Mouse (Mus musculus) testis, adult 2 months (tissue): Measurements from ENCODE around the gene Pde8b.

Source experiments
- CTCF ChIP-seq: fragments of 200-500 bp; IDR thresholded peaks from 2 replicates; pipeline ENCODE4 v1.5.1; 2012; ENCODE audit warnings: low read depth, mild to moderate bottlenecking, inconsistent platforms, low read length, moderate library complexity; ENCODE audit not compliant: control insufficient read depth, insufficient read depth, insufficient replicate concordance
- POLR2A ChIP-seq: fragments of 200-500 bp; IDR thresholded peaks from 2 replicates; pipeline ENCODE4 v1.6.1; 2012; ENCODE audit warnings: low read depth, mild to moderate bottlenecking, inconsistent platforms, low read length, moderate library complexity; ENCODE audit not compliant: control insufficient read depth

DNA sequence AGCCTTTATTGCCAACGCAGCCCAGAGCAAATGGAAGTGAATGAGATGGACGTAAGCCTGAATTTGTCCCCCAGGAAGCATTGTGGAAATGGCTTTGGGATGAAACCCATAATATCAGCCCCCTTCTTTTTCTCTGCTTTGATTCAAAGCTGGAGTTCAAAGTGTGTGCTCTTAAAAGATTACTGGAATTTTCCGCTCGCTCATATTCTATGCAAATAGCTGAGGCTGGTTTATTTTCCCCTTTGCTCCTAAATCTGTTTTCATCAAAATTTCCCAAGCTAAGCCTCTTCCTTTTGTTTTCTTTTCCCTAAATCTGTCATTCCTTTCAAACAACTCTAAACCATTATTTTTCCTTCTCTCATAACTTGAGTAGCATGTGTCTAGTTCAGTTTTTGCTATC, 129.6 kb downstream of the Pde8b start:
- TF ChIP-seq CTCF (no peak), POLR2A (no peak)
